9 mouse cellular contexts compared by ENCODE assay signal in genomic region chr17:15787036-15787435, GRCm38 (mm10). TPM values are rescaled to one million over a fixed set of nuclear protein-coding genes. Genes with fewer than 3 reads are reported as not detected.
DNase-seq lines count a peak whose midpoint lies in the region; ATAC-seq lines count a peak whose summit lies in the region.
"Had no signal": no experiment of that assay in that cellular context is flagged by ENCODE, and none has a peak within 500 bp of the region (broad histone marks: within the 10 kb centered on the region; RNA-seq: fewer than 3 reads in every experiment).

No protein-coding gene starts in this region.

- H3K4me1 ChIP-seq in kidney, embryonic 14.5 days (ENCODE audit: control insufficient read depth, insufficient read depth, low read length) = no peaks in the 10 kb centered on the region
- H3K4me1 ChIP-seq: limb, embryonic 15.5 days had no signal

- no peak overlapping the region for H3K4me3 ChIP-seq in kidney, embryonic 14.5 days (ENCODE audit: low read length)
- H3K4me3 ChIP-seq: limb, embryonic 15.5 days had no signal

- no peaks in the 10 kb centered on the region for H3K9me3 ChIP-seq in kidney, embryonic 14.5 days (ENCODE audit: control insufficient read depth, low read length)
- H3K9me3 ChIP-seq: limb, embryonic 15.5 days had no signal

- DNase-seq in adrenal gland, postnatal 36 days = peak; percentile 16 to 20
- no peak for DNase-seq in adrenal gland, adult 2 months
- DNase-seq in kidney, postnatal 10 days = peak; percentile 34
- peak; percentile 38 for DNase-seq in urinary bladder, postnatal 14 days (ENCODE audit: low spot score)
- DNase-seq in urinary bladder, adult 2 months (ENCODE audit: low spot score) = no peak
- DNase-seq in lung, postnatal 25 days (ENCODE audit: low spot score) = peak; percentile 36
- DNase-seq in gastrocnemius, postnatal 10 days = no peak

- H3K27me3 ChIP-seq in kidney, embryonic 14.5 days (ENCODE audit: control insufficient read depth, insufficient read depth, low read length) = no peaks in the 10 kb centered on the region
- H3K27me3 ChIP-seq: limb, embryonic 15.5 days had no signal

- ATAC-seq in kidney, embryonic 14.5 days (ENCODE audit: low FRiP score, low TSS enrichment) = no peak

- H3K9ac ChIP-seq in kidney, embryonic 14.5 days (ENCODE audit: low read depth, low read length) = no peak overlapping the region
- H3K9ac ChIP-seq: limb, embryonic 15.5 days had no signal

- WGBS in kidney, embryonic 14.5 days = 27% methylated on average over 3 of the region's 3 CpGs

- no peaks in the 10 kb centered on the region for H3K36me3 ChIP-seq in kidney, embryonic 14.5 days (ENCODE audit: control insufficient read depth, insufficient read depth, low read length)
- H3K36me3 ChIP-seq: limb, embryonic 15.5 days had no signal

- no peak overlapping the region for H3K27ac ChIP-seq in kidney, embryonic 14.5 days (ENCODE audit: low read depth, low read length)
- H3K27ac ChIP-seq: limb, embryonic 15.5 days had no signal

- no peak overlapping the region for H3K4me2 ChIP-seq in kidney, embryonic 14.5 days (replicated peaks; ENCODE audit: low read depth, low read length)
- H3K4me2 ChIP-seq: limb, embryonic 15.5 days had no signal

RNA-seq across cellular contexts. Expression of gene Rgmb, which starts 43.8 kb away (rescaled TPM):
- 10 to 100 TPM; 16.0 to 19.3 TPM for total RNA-seq in adrenal gland, postnatal 36 days (2021)
- total RNA-seq in adrenal gland, adult 2 months (2021) = 10 to 100 TPM; 12.3 to 16.4 TPM
- 60.9 and 81.7 TPM in 2 replicates for polyA plus RNA-seq in adrenal gland, adult 2 months (2012; rRNA removed)
- polyA plus RNA-seq in kidney, embryonic 14.5 days (2014; fragmentation: Nextera tagmentation; extraction: Ambion mirVana) = 12.3 and 16.4 TPM in 2 replicates
- polyA plus RNA-seq in urinary bladder, adult 2 months (2012; rRNA removed) = 47.3 and 61.1 TPM in 2 replicates
- 10 to 100 TPM; 52.1 to 62.3 TPM for total RNA-seq in gastrocnemius, postnatal 10 days (2021)

Comparison
In these comparisons a context has a peak if more than half of its experiments do, and no peak if none do; other contexts are left out.
1. DNase-seq: peak in adrenal gland, postnatal 36 days (2 of 2), kidney, postnatal 10 days (single experiment), urinary bladder, postnatal 14 days (single experiment) and lung, postnatal 25 days (single experiment); none in adrenal gland, adult 2 months (single experiment), urinary bladder, adult 2 months (single experiment) and gastrocnemius, postnatal 10 days (single experiment).